Mouse (Mus musculus) olfactory bulb, adult 2 months (tissue): ENCODE results near the gene Als2cr12.

Experiments used
- CTCF ChIP-seq: fragments of 200-500 bp; IDR thresholded peaks from 2 replicates; pipeline ENCODE4 v1.5.1; 2012; ENCODE audit warnings: low read depth, mild to moderate bottlenecking, low read length, moderate library complexity; ENCODE audit not compliant: insufficient read depth
- POLR2A ChIP-seq: fragments of 200-500 bp; IDR thresholded peaks from 2 replicates; pipeline ENCODE4 v1.6.1; 2012; ENCODE audit warnings: mild to moderate bottlenecking, low read depth, low read length, moderate library complexity; ENCODE audit not compliant: insufficient read depth

- TF ChIP-seq CTCF (no peak), POLR2A (no peak)
Observed at GRCm38 (mm10) chr1:58712076-58713061, 16.6 kb upstream of the Als2cr12 start.
